In genomic region chr3:99249551-99249870, GRCm38 (mm10) we compare ENCODE assay signal across 26 mouse cellular contexts. TPM values are rescaled to one million over a fixed set of nuclear protein-coding genes. Genes with fewer than 3 reads are reported as not detected.
DNase-seq lines count a peak whose midpoint lies in the region; ATAC-seq and TF ChIP-seq lines count a peak whose summit lies in the region.
"Had no signal": no experiment of that assay in that cellular context is flagged by ENCODE, and none has a peak within 500 bp of the region (broad histone marks: within the 10 kb centered on the region; RNA-seq: fewer than 3 reads in every experiment).

No protein-coding gene starts in this region.

- no peaks in the 10 kb centered on the region for H3K9me3 ChIP-seq in liver, embryonic 11.5 days (ENCODE audit: control insufficient read depth, low read length)
- H3K9me3 ChIP-seq in liver, embryonic 12.5 days (replicated peaks) = no peaks in the 10 kb centered on the region
- no peaks in the 10 kb centered on the region for H3K9me3 ChIP-seq in embryonic facial prominence, embryonic 14.5 days (ENCODE audit: control insufficient read depth, low read length)
- no peaks in the 10 kb centered on the region for H3K9me3 ChIP-seq in limb, embryonic 14.5 days (ENCODE audit: control insufficient read depth, low read length)
- H3K9me3 ChIP-seq in midbrain, postnatal 0 days (ENCODE audit: low read length) = no peaks in the 10 kb centered on the region
- H3K9me3 ChIP-seq: heart, embryonic 12.5 days; neural tube, embryonic 13.5 days had no signal

- H3K27ac ChIP-seq in liver, embryonic 11.5 days (ENCODE audit: low read depth, low read length) = no peak overlapping the region
- no peak overlapping the region for H3K27ac ChIP-seq in liver, embryonic 12.5 days
- no peak overlapping the region; the same call in 1 of the 2 replicates for H3K27ac ChIP-seq in embryonic facial prominence, embryonic 14.5 days (replicated peaks; ENCODE audit: low read depth, low read length)
- H3K27ac ChIP-seq in limb, embryonic 14.5 days (replicated peaks; ENCODE audit: low read depth, low read length) = peak overlapping the region; percentile 75
- no peak overlapping the region for H3K27ac ChIP-seq in midbrain, postnatal 0 days (ENCODE audit: low read depth, low read length)
- H3K27ac ChIP-seq: hindbrain, embryonic 14.5 days; layer of hippocampus, adult 2 months; left cerebral cortex, adult 2 months; neural tube, embryonic 13.5 days had no signal

- TF ChIP-seq POLR2A in limb, embryonic 14.5 days (IDR thresholded peaks at IDR 0.05; ENCODE audit: borderline replicate concordance, extremely low read depth, insufficient read depth, insufficient read length) = no peak

- H3K4me1 ChIP-seq in liver, embryonic 11.5 days (replicated peaks; ENCODE audit: control insufficient read depth, insufficient read depth, low read length) = peaks cover 3% of the 10 kb centered on the region
- peaks cover 8% of the 10 kb centered on the region; the same call in 1 of the 2 replicates for H3K4me1 ChIP-seq in liver, embryonic 12.5 days
- no peaks in the 10 kb centered on the region for H3K4me1 ChIP-seq in embryonic facial prominence, embryonic 14.5 days (ENCODE audit: control insufficient read depth, insufficient read depth, low read length)
- peaks cover 41% of the 10 kb centered on the region for H3K4me1 ChIP-seq in limb, embryonic 14.5 days (ENCODE audit: control insufficient read depth, insufficient read depth, low read length)
- no peaks in the 10 kb centered on the region for H3K4me1 ChIP-seq in midbrain, postnatal 0 days (ENCODE audit: insufficient read depth, low read length)

- WGBS in liver, embryonic 11.5 days = 4% methylated on average over 11 of the region's 11 CpGs
- 2% methylated on average over 11 of the region's 11 CpGs for WGBS in liver, embryonic 12.5 days (ENCODE audit: insufficient replicate concordance)
- WGBS in embryonic facial prominence, embryonic 14.5 days = 10% methylated on average over 11 of the region's 11 CpGs
- 4% methylated on average over 11 of the region's 11 CpGs for WGBS in limb, embryonic 14.5 days
- 5% methylated on average over 11 of the region's 11 CpGs for WGBS in midbrain, postnatal 0 days

- peaks cover 94% of the 10 kb centered on the region for H3K27me3 ChIP-seq in liver, embryonic 11.5 days (replicated peaks; ENCODE audit: control insufficient read depth, insufficient read depth, low read length)
- peaks cover 100% of the 10 kb centered on the region for H3K27me3 ChIP-seq in liver, embryonic 12.5 days (replicated peaks)
- H3K27me3 ChIP-seq in embryonic facial prominence, embryonic 14.5 days (replicated peaks; ENCODE audit: control insufficient read depth, insufficient read depth, low read length) = peaks cover 94% of the 10 kb centered on the region
- peaks cover 31% of the 10 kb centered on the region; the same call in 1 of the 2 replicates for H3K27me3 ChIP-seq in limb, embryonic 14.5 days (ENCODE audit: control insufficient read depth, insufficient read depth, low read length)
- peaks cover 88% of the 10 kb centered on the region for H3K27me3 ChIP-seq in midbrain, postnatal 0 days (ENCODE audit: insufficient read depth, low read length)
- H3K27me3 ChIP-seq: CH12.LX had no signal

- peak; percentile 31 for DNase-seq in liver, embryonic 11.5 days (ENCODE audit: low spot score)
- peak; percentile 40 for DNase-seq in embryo, embryonic 11 days
- no peak for DNase-seq in embryonic facial prominence, embryonic 14.5 days (ENCODE audit: low spot score)
- no peak for DNase-seq in limb, embryonic 14.5 days (ENCODE audit: low spot score)
- no peak for DNase-seq in Muller cell, postnatal 12 days (ENCODE audit: inconsistent ontology term)
- no peak for DNase-seq in midbrain, postnatal 0 days (ENCODE audit: low spot score)
- DNase-seq: adrenal gland, postnatal 36 days; cerebellum, adult 2 months; kidney, adult 8-10 months; kidney, postnatal 14 days; liver; lung, adult 18-20 months; lung, postnatal 14 days; right cerebral cortex, postnatal 25 days; thymus, adult 18-20 months had no signal

- no peak overlapping the region for H3K4me2 ChIP-seq in liver, embryonic 11.5 days
- no peak overlapping the region for H3K4me2 ChIP-seq in liver, embryonic 12.5 days
- peak overlapping the region; percentile 40 for H3K4me2 ChIP-seq in embryonic facial prominence, embryonic 14.5 days (ENCODE audit: low read depth, low read length)
- peak overlapping the region; percentile 56 for H3K4me2 ChIP-seq in limb, embryonic 14.5 days (replicated peaks; ENCODE audit: low read depth, low read length, severe bottlenecking)
- no peak overlapping the region for H3K4me2 ChIP-seq in midbrain, postnatal 0 days (ENCODE audit: low read depth, low read length, poor library complexity, severe bottlenecking)
- H3K4me2 ChIP-seq: heart, embryonic 12.5 days; hindbrain, embryonic 14.5 days; neural tube, embryonic 13.5 days had no signal

- no peak for TF ChIP-seq CTCF in midbrain, postnatal 0 days (IDR thresholded peaks at IDR 0.05)

- H3K36me3 ChIP-seq in liver, embryonic 11.5 days (ENCODE audit: control insufficient read depth, insufficient read depth, low read length) = no peaks in the 10 kb centered on the region
- H3K36me3 ChIP-seq in liver, embryonic 12.5 days = no peaks in the 10 kb centered on the region
- H3K36me3 ChIP-seq in embryonic facial prominence, embryonic 14.5 days (ENCODE audit: control insufficient read depth, insufficient read depth, low read length) = no peaks in the 10 kb centered on the region
- no peaks in the 10 kb centered on the region for H3K36me3 ChIP-seq in limb, embryonic 14.5 days (ENCODE audit: control insufficient read depth, insufficient read depth, low read length)
- no peaks in the 10 kb centered on the region for H3K36me3 ChIP-seq in midbrain, postnatal 0 days (ENCODE audit: insufficient read depth, low read length)
- H3K36me3 ChIP-seq: heart, embryonic 12.5 days; neural tube, embryonic 13.5 days had no signal

- H3K9ac ChIP-seq in liver, embryonic 11.5 days (ENCODE audit: low read depth, low read length) = no peak overlapping the region
- H3K9ac ChIP-seq in liver, embryonic 12.5 days = no peak overlapping the region
- H3K9ac ChIP-seq in embryonic facial prominence, embryonic 14.5 days (ENCODE audit: low read depth, low read length) = no peak overlapping the region
- H3K9ac ChIP-seq in limb, embryonic 14.5 days (ENCODE audit: low read depth, low read length, severe bottlenecking) = peak overlapping the region; percentile 49; the same call in 1 of the 2 replicates
- no peak overlapping the region for H3K9ac ChIP-seq in midbrain, postnatal 0 days (replicated peaks; ENCODE audit: low read length, poor library complexity, severe bottlenecking)
- H3K9ac ChIP-seq: heart, embryonic 12.5 days; hindbrain, embryonic 14.5 days; neural tube, embryonic 13.5 days had no signal

- ATAC-seq in liver, embryonic 11.5 days (replicated peaks; ENCODE audit: low FRiP score) = no peak
- ATAC-seq in liver, embryonic 12.5 days = no peak
- no peak for ATAC-seq in embryonic facial prominence, embryonic 14.5 days (ENCODE audit: low read depth)
- ATAC-seq in limb, embryonic 14.5 days (ENCODE audit: low FRiP score, low read depth) = no peak
- no peak for ATAC-seq in midbrain, postnatal 0 days (ENCODE audit: low FRiP score)
- ATAC-seq: forebrain, embryonic 16.5 days had no signal

- H3K4me3 ChIP-seq in liver, embryonic 11.5 days (ENCODE audit: low read depth, low read length) = no peak overlapping the region
- H3K4me3 ChIP-seq in liver, embryonic 12.5 days = no peak overlapping the region
- peak overlapping the region; percentile 12 for H3K4me3 ChIP-seq in embryonic facial prominence, embryonic 14.5 days (ENCODE audit: low read depth, low read length)
- peak overlapping the region; percentile 21; the same call in 1 of the 2 replicates for H3K4me3 ChIP-seq in limb, embryonic 14.5 days (replicated peaks; ENCODE audit: low read length)
- H3K4me3 ChIP-seq in midbrain, postnatal 0 days (ENCODE audit: low read depth, low read length) = no peak overlapping the region
- H3K4me3 ChIP-seq: layer of hippocampus, adult 2 months; left cerebral cortex, adult 2 months; neural tube, embryonic 13.5 days had no signal

RNA-seq across cellular contexts. Expression of gene Tbx15, which starts 9.3 kb away (rescaled TPM):
- polyA plus RNA-seq in liver, embryonic 11.5 days (2014; fragmentation: Nextera tagmentation; extraction: Ambion mirVana) = 0.29 and 0.45 TPM in 2 replicates
- 0.14 TPM in 1 of 2 replicates, not detected in the other for polyA plus RNA-seq in liver, embryonic 12.5 days (2016; fragmentation: Nextera tagmentation; extraction: Ambion mirVana)
- 19.0 and 20.6 TPM in 2 replicates for polyA plus RNA-seq in embryonic facial prominence, embryonic 14.5 days (2014; fragmentation: Nextera tagmentation; extraction: Ambion mirVana)
- polyA plus RNA-seq in limb, embryonic 14.5 days (2012; rRNA removed) = 66.6 and 76.3 TPM in 2 replicates
- 25.5 and 26.6 TPM in 2 replicates for polyA plus RNA-seq in limb, embryonic 14.5 days (2014; fragmentation: Nextera tagmentation; extraction: Ambion mirVana)
- 1.3 and 13.1 TPM in 2 replicates for total RNA-seq in midbrain, postnatal 0 days (2014; rRNA removed)
- 0.59 and 0.91 TPM in 2 replicates for polyA plus RNA-seq in midbrain, postnatal 0 days (2015; fragmentation: Nextera tagmentation; extraction: Ambion mirVana)
- total RNA-seq: monocyte, adult 5-6 weeks had no signal
- polyA plus RNA-seq: intestine, embryonic 14.5 days; spleen, adult 2 months had no signal

Comparison
In these comparisons a context has a peak if more than half of its experiments do, and no peak if none do; other contexts are left out.
1. DNase-seq: peak in liver, embryonic 11.5 days (single experiment) and embryo, embryonic 11 days (single experiment); none in embryonic facial prominence, embryonic 14.5 days (single experiment), limb, embryonic 14.5 days (single experiment), Muller cell, postnatal 12 days (single experiment) and midbrain, postnatal 0 days (single experiment).
2. H3K4me2 ChIP-seq: peak in embryonic facial prominence, embryonic 14.5 days (single experiment) and limb, embryonic 14.5 days (single experiment); none in liver, embryonic 11.5 days (single experiment), liver, embryonic 12.5 days (single experiment) and midbrain, postnatal 0 days (single experiment).
3. H3K4me3 ChIP-seq: peak in embryonic facial prominence, embryonic 14.5 days (single experiment) and limb, embryonic 14.5 days (single experiment); none in liver, embryonic 11.5 days (single experiment), liver, embryonic 12.5 days (single experiment) and midbrain, postnatal 0 days (single experiment).
4. RNA of gene Tbx15, which starts 9.3 kb away (polyA plus RNA-seq): 25.5 to 76.3 TPM in limb, embryonic 14.5 days and 19.0 to 20.6 TPM in embryonic facial prominence, embryonic 14.5 days; 0.59 to 0.91 TPM in midbrain, postnatal 0 days, 0.29 to 0.45 TPM in liver, embryonic 11.5 days and 0.14 TPM in liver, embryonic 12.5 days; every median in the first group is over 10 times any median in the second.